Comparison of ENCODE assay signal across 18 mouse cellular contexts in genomic region chr1:159678221-159678935, GRCm38 (mm10).
DNase-seq lines count a peak whose midpoint lies in the region; ATAC-seq and TF ChIP-seq lines count a peak whose summit lies in the region.
"Had no signal": no experiment of that assay in that cellular context is flagged by ENCODE, and none has a peak within 500 bp of the region (broad histone marks: within the 10 kb centered on the region; RNA-seq: fewer than 3 reads in every experiment).

No protein-coding gene starts in this region.

- intact Hi-C loops in gastrocnemius, postnatal 14 days (cut with DNase I; ENCODE audit: low total_unique reads) = no loop called here

- peaks cover 29% of the 10 kb centered on the region for H3K4me1 ChIP-seq in cerebellum, adult 2 months (ENCODE audit: control insufficient read depth, insufficient read depth, low read length)
- no peaks in the 10 kb centered on the region for H3K4me1 ChIP-seq in thymus, adult 2 months (replicated peaks; ENCODE audit: control insufficient read depth, insufficient read depth, low read length)
- H3K4me1 ChIP-seq: heart, embryonic 13.5 days had no signal

- no peaks in the 10 kb centered on the region for H3K27me3 ChIP-seq in cerebellum, adult 2 months (ENCODE audit: control insufficient read depth, insufficient read depth, low read length)
- no peaks in the 10 kb centered on the region for H3K27me3 ChIP-seq in thymus, adult 2 months (ENCODE audit: control insufficient read depth, insufficient read depth, low read length)
- H3K27me3 ChIP-seq: heart, embryonic 13.5 days; hindbrain, embryonic 15.5 days; midbrain, embryonic 15.5 days; neural tube, embryonic 13.5 days had no signal

- H3K4me3 ChIP-seq in cerebellum, adult 2 months (replicated peaks; ENCODE audit: insufficient read depth, low read depth, low read length) = peak overlapping the region; percentile 39
- H3K4me3 ChIP-seq in thymus, adult 2 months (ENCODE audit: control insufficient read depth, insufficient read depth, low read length) = no peak overlapping the region
- H3K4me3 ChIP-seq: heart, embryonic 13.5 days; hindbrain, embryonic 15.5 days; limb, embryonic 12.5 days; midbrain, embryonic 15.5 days; neural tube, embryonic 13.5 days had no signal

- TF ChIP-seq CTCF in cerebellum, adult 2 months (IDR thresholded peaks at IDR 0.05; ENCODE audit: borderline replicate concordance, insufficient read depth, low read depth, low read length) = no peak
- TF ChIP-seq CTCF in thymus, adult 2 months (IDR thresholded peaks at IDR 0.05; ENCODE audit: borderline replicate concordance, control insufficient read depth, extremely low read depth, insufficient read depth, low read length, poor library complexity) = no peak

- H3K27ac ChIP-seq in cerebellum, adult 2 months (ENCODE audit: insufficient read depth, low read length) = no peak overlapping the region; the same call in 1 of the 2 replicates
- H3K27ac ChIP-seq in thymus, adult 2 months (ENCODE audit: control insufficient read depth, insufficient read depth, low read length) = no peak overlapping the region
- H3K27ac ChIP-seq: heart, embryonic 13.5 days; hindbrain, embryonic 15.5 days; limb, embryonic 12.5 days; midbrain, embryonic 15.5 days; neural tube, embryonic 13.5 days had no signal

- peak; percentile 36; the same call in 1 of the 2 replicates for ATAC-seq in frontal cortex, adult (ENCODE audit: low TSS enrichment)
- no peak for ATAC-seq in granulocyte monocyte progenitor cell, adult 5-6 weeks (replicated peaks; ENCODE audit: poor library complexity, severe bottlenecking)

- no peak; the same call in 1 of the 2 replicates for TF ChIP-seq POLR2A in cerebellum, adult 2 months (IDR thresholded peaks at IDR 0.05; ENCODE audit: borderline replicate concordance, insufficient read depth, low read length)
- no peak for TF ChIP-seq POLR2A in thymus, adult 2 months (IDR thresholded peaks at IDR 0.05; ENCODE audit: control insufficient read depth, extremely low read depth, insufficient read depth, low read length, poor library complexity)

- H3K36me3 ChIP-seq in thymus, adult 2 months (ENCODE audit: control insufficient read depth, insufficient read depth, low read length) = no peaks in the 10 kb centered on the region
- H3K36me3 ChIP-seq: G1E; heart, embryonic 13.5 days; hindbrain, embryonic 15.5 days; limb, embryonic 12.5 days; midbrain, embryonic 15.5 days; neural tube, embryonic 13.5 days had no signal

- 6% methylated on average over 10 of the region's 10 CpGs for WGBS in cerebellum, adult 2 months
- WGBS in thymus, adult 2 months = 78% methylated on average over 10 of the region's 10 CpGs

- DNase-seq in frontal cortex, postnatal 10 days (ENCODE audit: low spot score in 2 of 2) = no peak
- DNase-seq in 3T3-L1 (ENCODE audit: low read depth, low spot score) = peak; percentile 50
- peak; percentile 86 to 97 for DNase-seq in cerebellum, adult 2 months
- peak; percentile 44 for DNase-seq in gastrocnemius, postnatal 14 days
- DNase-seq in adrenal gland, adult 2 months = no peak
- no peak for DNase-seq in thymus, adult 2 months
- DNase-seq: B cell, adult 2 months; kidney, adult 2 months; kidney, postnatal 4 days; thymus, postnatal 25 days had no signal

Comparison
In these comparisons a context has a peak if more than half of its experiments do, and no peak if none do; other contexts are left out.
1. DNase-seq: peak in 3T3-L1 (single experiment), cerebellum, adult 2 months (2 of 2) and gastrocnemius, postnatal 14 days (single experiment); none in frontal cortex, postnatal 10 days (0 of 2), adrenal gland, adult 2 months (single experiment) and thymus, adult 2 months (single experiment).